Mouse (Mus musculus): Measurements from ENCODE around the gene Ankrd63. TPM values are rescaled to one million over a fixed set of nuclear protein-coding genes. Genes with fewer than 3 reads are reported as not detected.

The Ankrd63 gene
- polyA plus RNA-seq (2012; rRNA removed) = 11.3 and 17.9 TPM in 2 replicates

GRCm38 (mm10) chr2:118703913-118704730 lies at the start of gene Ankrd63:
Ankrd63 (minus strand) TSS chr2:118703963.
- Histone ChIP-seq H3K4me3 (ENCODE audit: insufficient read depth, low read length) (peak within 1 kb of the TSS; percentile 64), H3K4me1 (ENCODE audit: control insufficient read depth, insufficient read depth, low read length) (peaks cover 3% of the 10 kb centered on the region), H3K27ac (ENCODE audit: insufficient read depth, low read length) (peak within 1 kb of the TSS; percentile 80)
- TF ChIP-seq CTCF (IDR thresholded peaks at IDR 0.05; ENCODE audit: extremely low read depth, insufficient read depth, low read length) (no peak), POLR2A (IDR thresholded peaks at IDR 0.05; ENCODE audit: extremely low read depth, insufficient read depth, low read length) (no peak)

- Histone ChIP-seq H3K4me1 (ENCODE audit: control insufficient read depth, insufficient read depth, low read length) (peaks cover 5% of the 10 kb centered on the region), H3K4me3 (ENCODE audit: insufficient read depth, low read length) (no peak overlapping the region), H3K27ac (ENCODE audit: insufficient read depth, low read length) (no peak overlapping the region)
- TF ChIP-seq POLR2A (IDR thresholded peaks at IDR 0.05; ENCODE audit: extremely low read depth, insufficient read depth, low read length) (no peak), CTCF (IDR thresholded peaks at IDR 0.05; ENCODE audit: extremely low read depth, insufficient read depth, low read length) (no peak)
These were observed 49.0 kb upstream of the Ankrd63 start for GRCm38 (mm10) chr2:118752792-118753108.

- H3K27ac ChIP-seq (ENCODE audit: insufficient read depth, low read length) = no peak overlapping the region
These were observed 48.4 kb upstream of the Ankrd63 start for GRCm38 (mm10) chr2:118751896-118752791.

GRCm38 (mm10) chr2:118750476-118750875 lies 46.7 kb upstream of the Ankrd63 start:
- TF ChIP-seq CTCF (IDR thresholded peaks at IDR 0.05; ENCODE audit: extremely low read depth, insufficient read depth, low read length) = no peak
- TF ChIP-seq POLR2A (IDR thresholded peaks at IDR 0.05; ENCODE audit: extremely low read depth, insufficient read depth, low read length) = no peak
- H3K4me1 ChIP-seq (ENCODE audit: control insufficient read depth, insufficient read depth, low read length) = peaks cover 9% of the 10 kb centered on the region
- H3K4me3 ChIP-seq (ENCODE audit: insufficient read depth, low read length) = no peak overlapping the region
- H3K27ac ChIP-seq (ENCODE audit: insufficient read depth, low read length) = no peak overlapping the region

More at GRCm38 (mm10) chr2:118751896-118752791, 48.4 kb upstream of the Ankrd63 start:
- peaks cover 9% of the 10 kb centered on the region for H3K4me1 ChIP-seq (ENCODE audit: control insufficient read depth, insufficient read depth, low read length)
- no peak overlapping the region for H3K4me3 ChIP-seq (ENCODE audit: insufficient read depth, low read length)
- TF ChIP-seq CTCF (IDR thresholded peaks at IDR 0.05; ENCODE audit: extremely low read depth, insufficient read depth, low read length) = no peak
- no peak for TF ChIP-seq POLR2A (IDR thresholded peaks at IDR 0.05; ENCODE audit: extremely low read depth, insufficient read depth, low read length)

GRCm38 (mm10) chr2:118749341-118749884 lies 45.6 kb upstream of the Ankrd63 start:
- H3K4me3 ChIP-seq (ENCODE audit: insufficient read depth, low read length) = no peak overlapping the region
- H3K27ac ChIP-seq (ENCODE audit: insufficient read depth, low read length) = no peak overlapping the region
- TF ChIP-seq POLR2A (IDR thresholded peaks at IDR 0.05; ENCODE audit: extremely low read depth, insufficient read depth, low read length) (no peak), CTCF (IDR thresholded peaks at IDR 0.05; ENCODE audit: extremely low read depth, insufficient read depth, low read length) (no peak)
- peaks cover 12% of the 10 kb centered on the region for H3K4me1 ChIP-seq (ENCODE audit: control insufficient read depth, insufficient read depth, low read length)

GRCm38 (mm10) chr2:118747301-118747960 lies 43.7 kb upstream of the Ankrd63 start:
- H3K27ac ChIP-seq (ENCODE audit: insufficient read depth, low read length) = no peak overlapping the region
- TF ChIP-seq POLR2A (IDR thresholded peaks at IDR 0.05; ENCODE audit: extremely low read depth, insufficient read depth, low read length) = no peak
- TF ChIP-seq CTCF (IDR thresholded peaks at IDR 0.05; ENCODE audit: extremely low read depth, insufficient read depth, low read length) = no peak
- peak overlapping the region; percentile 94 for H3K4me3 ChIP-seq (ENCODE audit: insufficient read depth, low read length)
- peaks cover 12% of the 10 kb centered on the region for H3K4me1 ChIP-seq (ENCODE audit: control insufficient read depth, insufficient read depth, low read length)

GRCm38 (mm10) chr2:118745915-118746901 lies 42.4 kb upstream of the Ankrd63 start:
- Histone ChIP-seq H3K27ac (ENCODE audit: insufficient read depth, low read length) (0 out of 2 replicates have a peak overlapping the region, but pooled peaks have one; percentile 51), H3K4me1 (ENCODE audit: control insufficient read depth, insufficient read depth, low read length) (peaks cover 12% of the 10 kb centered on the region), H3K4me3 (ENCODE audit: insufficient read depth, low read length) (peak overlapping the region; percentile 94)
- TF ChIP-seq CTCF (IDR thresholded peaks at IDR 0.05; ENCODE audit: extremely low read depth, insufficient read depth, low read length) (no peak), POLR2A (IDR thresholded peaks at IDR 0.05; ENCODE audit: extremely low read depth, insufficient read depth, low read length) (no peak)

GRCm38 (mm10) chr2:118745232-118745884 lies 41.6 kb upstream of the Ankrd63 start, which contains the start of gene Inafm2:
Inafm2 (plus strand) TSS chr2:118745758.
- Histone ChIP-seq H3K4me3 (ENCODE audit: insufficient read depth, low read length) (peak within 1 kb of the TSS; percentile 94), H3K27ac (ENCODE audit: insufficient read depth, low read length) (0 out of 2 replicates have a peak within 1 kb of the TSS, but pooled peaks have one; percentile 51), H3K4me1 (ENCODE audit: control insufficient read depth, insufficient read depth, low read length) (peaks cover 12% of the 10 kb centered on the region)
- TF ChIP-seq CTCF (IDR thresholded peaks at IDR 0.05; ENCODE audit: extremely low read depth, insufficient read depth, low read length) (no peak), POLR2A (IDR thresholded peaks at IDR 0.05; ENCODE audit: extremely low read depth, insufficient read depth, low read length) (no peak)
